18 mouse cellular contexts compared by ENCODE assay signal in the genomic region with DNA sequence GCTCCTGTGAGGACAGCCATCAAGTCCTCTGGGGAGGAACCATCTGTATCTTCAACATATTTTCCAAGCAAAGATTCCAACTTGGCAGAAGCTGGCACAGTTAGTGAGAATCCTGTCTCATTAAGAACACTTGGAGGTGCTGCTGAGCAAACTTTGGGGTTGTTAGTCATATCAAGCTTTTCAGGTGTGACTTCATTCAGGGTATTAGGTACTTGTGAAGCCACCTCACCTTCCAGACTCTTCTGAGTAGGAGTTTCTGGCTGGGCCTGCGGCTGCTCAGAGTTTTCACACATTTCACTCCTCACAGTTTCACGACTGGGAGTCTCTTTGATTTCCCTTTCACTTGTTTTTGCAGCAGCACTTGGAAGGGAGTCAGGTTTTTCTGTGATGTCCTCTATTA. TPM values are rescaled to one million over a fixed set of nuclear protein-coding genes. Genes with fewer than 3 reads are reported as not detected.
DNase-seq lines count a peak whose midpoint lies in the region; ATAC-seq and TF ChIP-seq lines count a peak whose summit lies in the region.
"Had no signal": no experiment of that assay in that cellular context is flagged by ENCODE, and none has a peak within 500 bp of the region (broad histone marks: within the 10 kb centered on the region; RNA-seq: fewer than 3 reads in every experiment).

No protein-coding gene starts in this region.

- WGBS in intestine, postnatal 0 days: 75% methylated on average over 2 of the region's 2 CpGs
- 59% methylated on average over 2 of the region's 2 CpGs for WGBS in intestine, embryonic 15.5 days
- WGBS in forebrain, embryonic 14.5 days: 87% methylated on average over 2 of the region's 2 CpGs
- WGBS in limb, embryonic 10.5 days: 51% methylated on average over 2 of the region's 2 CpGs

- no peak overlapping the region for H3K4me3 ChIP-seq in intestine, postnatal 0 days (ENCODE audit: low read depth, low read length)
- H3K4me3 ChIP-seq in intestine, embryonic 15.5 days (replicated peaks): no peak overlapping the region
- H3K4me3 ChIP-seq in forebrain, embryonic 14.5 days (ENCODE audit: low read depth, low read length): no peak overlapping the region
- no peak overlapping the region for H3K4me3 ChIP-seq in limb, embryonic 10.5 days
- H3K4me3 ChIP-seq: embryonic facial prominence, embryonic 12.5 days; megakaryocyte, embryonic 14.5 days; midbrain, embryonic 15.5 days had no signal

- TF ChIP-seq CTCF in intestine, postnatal 0 days (IDR thresholded peaks at IDR 0.05; ENCODE audit: low read depth): peak; percentile 44

- H3K9me3 ChIP-seq in intestine, postnatal 0 days (ENCODE audit: control insufficient read depth): no peaks in the 10 kb centered on the region
- no peaks in the 10 kb centered on the region for H3K9me3 ChIP-seq in intestine, embryonic 15.5 days
- no peaks in the 10 kb centered on the region for H3K9me3 ChIP-seq in forebrain, embryonic 14.5 days (replicated peaks; ENCODE audit: control insufficient read depth, low read length)
- no peaks in the 10 kb centered on the region for H3K9me3 ChIP-seq in limb, embryonic 10.5 days (replicated peaks)
- H3K9me3 ChIP-seq: embryonic facial prominence, embryonic 12.5 days; megakaryocyte, embryonic 14.5 days; midbrain, embryonic 15.5 days had no signal

- H3K4me2 ChIP-seq in intestine, postnatal 0 days (replicated peaks; ENCODE audit: low read depth): no peak overlapping the region
- no peak overlapping the region for H3K4me2 ChIP-seq in intestine, embryonic 15.5 days (replicated peaks)
- H3K4me2 ChIP-seq in forebrain, embryonic 14.5 days (ENCODE audit: low read length): no peak overlapping the region
- H3K4me2 ChIP-seq: embryonic facial prominence, embryonic 12.5 days; liver, embryonic 11.5 days; midbrain, embryonic 15.5 days had no signal

- no peaks in the 10 kb centered on the region for H3K27me3 ChIP-seq in intestine, postnatal 0 days (replicated peaks; ENCODE audit: control insufficient read depth, insufficient read depth, low read length)
- H3K27me3 ChIP-seq in intestine, embryonic 15.5 days (replicated peaks): no peaks in the 10 kb centered on the region
- no peaks in the 10 kb centered on the region; the same call in 1 of the 2 replicates for H3K27me3 ChIP-seq in splenic B cell, adult 2 months (ENCODE audit: control insufficient read depth, insufficient read depth, low read length, poor library complexity, severe bottlenecking)
- no peaks in the 10 kb centered on the region for H3K27me3 ChIP-seq in forebrain, embryonic 14.5 days (replicated peaks; ENCODE audit: control insufficient read depth, insufficient read depth, low read length)
- H3K27me3 ChIP-seq in limb, embryonic 10.5 days (ENCODE audit: low read depth, poor library complexity, severe bottlenecking): no peaks in the 10 kb centered on the region
- H3K27me3 ChIP-seq: embryonic facial prominence, embryonic 12.5 days; megakaryocyte, embryonic 14.5 days; midbrain, embryonic 15.5 days had no signal

- H3K9ac ChIP-seq in intestine, postnatal 0 days (ENCODE audit: low read depth, low read length): no peak overlapping the region
- H3K9ac ChIP-seq in intestine, embryonic 15.5 days: no peak overlapping the region
- H3K9ac ChIP-seq in forebrain, embryonic 14.5 days (ENCODE audit: low read length): no peak overlapping the region
- H3K9ac ChIP-seq: embryonic facial prominence, embryonic 12.5 days; midbrain, embryonic 15.5 days had no signal

- no peaks in the 10 kb centered on the region for H3K36me3 ChIP-seq in intestine, postnatal 0 days (ENCODE audit: control insufficient read depth, insufficient read depth)
- no peaks in the 10 kb centered on the region; the same call in 1 of the 2 replicates for H3K36me3 ChIP-seq in intestine, embryonic 15.5 days
- no peaks in the 10 kb centered on the region for H3K36me3 ChIP-seq in splenic B cell, adult 2 months (ENCODE audit: control insufficient read depth, insufficient read depth, low read length, poor library complexity, severe bottlenecking)
- peaks cover 20% of the 10 kb centered on the region for H3K36me3 ChIP-seq in forebrain, embryonic 14.5 days (ENCODE audit: control insufficient read depth, insufficient read depth, low read length)
- H3K36me3 ChIP-seq in limb, embryonic 10.5 days: peaks cover 28% of the 10 kb centered on the region
- H3K36me3 ChIP-seq: midbrain, embryonic 15.5 days had no signal

- peak; percentile 22 for DNase-seq in lung, postnatal 36 days
- no peak for DNase-seq in lung, postnatal 10 days
- DNase-seq in NIH3T3 (ENCODE audit: low read depth): peak; percentile 16
- peak; percentile 18 for DNase-seq in splenic B cell, adult 2 months (ENCODE audit: low read depth, low spot score)
- no peak for DNase-seq in forebrain, embryonic 14.5 days (ENCODE audit: low spot score)
- no peak for DNase-seq in limb, embryonic 10.5 days (ENCODE audit: low spot score)
- DNase-seq: adrenal gland, postnatal 25 days; cerebellum, adult 2 months; retina, postnatal 1 day; spleen, adult 18-20 months; thymus, postnatal 36 days had no signal

- ATAC-seq in intestine, postnatal 0 days: no peak
- no peak for ATAC-seq in intestine, embryonic 15.5 days
- ATAC-seq in forebrain, embryonic 14.5 days: no peak
- ATAC-seq: intestine, embryonic 16.5 days; midbrain, embryonic 15.5 days had no signal

- 0 out of 2 replicates have a peak, but pooled peaks cover 1% of the 10 kb centered on the region for H3K4me1 ChIP-seq in intestine, postnatal 0 days (replicated peaks; ENCODE audit: control insufficient read depth, insufficient read depth, low read length)
- H3K4me1 ChIP-seq in intestine, embryonic 15.5 days (replicated peaks): no peaks in the 10 kb centered on the region
- no peaks in the 10 kb centered on the region for H3K4me1 ChIP-seq in forebrain, embryonic 14.5 days (ENCODE audit: control insufficient read depth, insufficient read depth, low read length)
- no peaks in the 10 kb centered on the region for H3K4me1 ChIP-seq in limb, embryonic 10.5 days
- H3K4me1 ChIP-seq: embryonic facial prominence, embryonic 12.5 days had no signal

- no peak overlapping the region for H3K27ac ChIP-seq in intestine, postnatal 0 days (ENCODE audit: low read depth, low read length)
- H3K27ac ChIP-seq in intestine, embryonic 15.5 days: no peak overlapping the region
- no peak overlapping the region for H3K27ac ChIP-seq in forebrain, embryonic 14.5 days (ENCODE audit: low read depth, low read length)
- H3K27ac ChIP-seq in limb, embryonic 10.5 days: no peak overlapping the region
- H3K27ac ChIP-seq: embryonic facial prominence, embryonic 12.5 days; midbrain, embryonic 15.5 days had no signal

RNA-seq across cellular contexts. Expression of gene Rtn3, which starts 26.3 kb away (rescaled TPM):
- 133 and 134 TPM in 2 replicates for polyA plus RNA-seq in intestine, postnatal 0 days (2015; fragmentation: Nextera tagmentation; extraction: Ambion mirVana)
- 140 and 143 TPM in 2 replicates for polyA plus RNA-seq in intestine, embryonic 15.5 days (2015; fragmentation: Nextera tagmentation; extraction: Ambion mirVana)
- 464 and 468 TPM in 2 replicates for polyA plus RNA-seq in forebrain, embryonic 14.5 days (2014; fragmentation: Nextera tagmentation; extraction: Ambion mirVana)
- 95.7 and 103 TPM in 2 replicates for polyA plus RNA-seq in limb, embryonic 10.5 days (2016; fragmentation: Nextera tagmentation; extraction: Ambion mirVana)

RNA-seq across cellular contexts. Expression of gene Atl3, which starts 37.0 kb away (rescaled TPM):
- 7.3 and 8.9 TPM in 2 replicates for polyA plus RNA-seq in intestine, postnatal 0 days (2015; fragmentation: Nextera tagmentation; extraction: Ambion mirVana)
- polyA plus RNA-seq in intestine, embryonic 15.5 days (2015; fragmentation: Nextera tagmentation; extraction: Ambion mirVana): 10.9 and 11.6 TPM in 2 replicates
- 5.9 and 7.1 TPM in 2 replicates for polyA plus RNA-seq in forebrain, embryonic 14.5 days (2014; fragmentation: Nextera tagmentation; extraction: Ambion mirVana)
- polyA plus RNA-seq in limb, embryonic 10.5 days (2016; fragmentation: Nextera tagmentation; extraction: Ambion mirVana): 7.6 and 7.7 TPM in 2 replicates

RNA-seq across cellular contexts. Expression of gene 2700081O15Rik, which starts 39.4 kb away (rescaled TPM):
- 2.7 and 2.9 TPM in 2 replicates for polyA plus RNA-seq in intestine, postnatal 0 days (2015; fragmentation: Nextera tagmentation; extraction: Ambion mirVana)
- 5.2 and 5.3 TPM in 2 replicates for polyA plus RNA-seq in intestine, embryonic 15.5 days (2015; fragmentation: Nextera tagmentation; extraction: Ambion mirVana)
- 22.1 and 24.7 TPM in 2 replicates for polyA plus RNA-seq in forebrain, embryonic 14.5 days (2014; fragmentation: Nextera tagmentation; extraction: Ambion mirVana)
- 5.0 and 6.8 TPM in 2 replicates for polyA plus RNA-seq in limb, embryonic 10.5 days (2016; fragmentation: Nextera tagmentation; extraction: Ambion mirVana)

Comparison
In these comparisons a context has a peak if more than half of its experiments do, and no peak if none do; other contexts are left out.
1. DNase-seq: peak in lung, postnatal 36 days (single experiment), NIH3T3 (single experiment) and splenic B cell, adult 2 months (single experiment); none in lung, postnatal 10 days (single experiment), forebrain, embryonic 14.5 days (single experiment) and limb, embryonic 10.5 days (single experiment).